In genomic region chr13:100195421-100195820, GRCm38 (mm10) we compare ENCODE assay signal across 21 mouse cellular contexts. TPM values are rescaled to one million over a fixed set of nuclear protein-coding genes. Genes with fewer than 3 reads are reported as not detected.
"Had no signal": no experiment of that assay in that cellular context is flagged by ENCODE, and none has a peak within 500 bp of the region (broad histone marks: within the 10 kb centered on the region; RNA-seq: fewer than 3 reads in every experiment).

No protein-coding gene starts in this region.

- ATAC-seq: hindbrain, embryonic 16.5 days; inflammation-experienced regulatory T-cells, adult 6 months; intestine, embryonic 15.5 days; intestine, postnatal 0 days had no signal

- H3K27ac ChIP-seq: heart, adult 2 months; heart, embryonic 13.5 days; heart, embryonic 15.5 days; hindbrain, embryonic 14.5 days; intestine, embryonic 15.5 days; layer of hippocampus, adult 2 months; left cerebral cortex, adult 2 months; limb, embryonic 10.5 days; limb, embryonic 12.5 days had no signal

- H3K4me2 ChIP-seq: heart, embryonic 11.5 days; heart, embryonic 13.5 days; heart, embryonic 15.5 days; hindbrain, embryonic 14.5 days; intestine, embryonic 15.5 days; limb, embryonic 12.5 days had no signal

- DNase-seq: gastrocnemius, postnatal 14 days; gastrocnemius, postnatal 36 days; heart, adult 11 months; heart, adult 2 months; heart, postnatal 14 days; heart, postnatal 36 days; kidney, adult 18-20 months; kidney, adult 8-10 months; liver had no signal

- H3K27me3 ChIP-seq: heart, embryonic 13.5 days; heart, embryonic 15.5 days; intestine, embryonic 15.5 days; limb, embryonic 12.5 days had no signal

- H3K36me3 ChIP-seq: heart, embryonic 13.5 days; heart, embryonic 15.5 days; intestine, embryonic 15.5 days; limb, embryonic 10.5 days; limb, embryonic 12.5 days had no signal

- H3K9me3 ChIP-seq: heart, embryonic 13.5 days; heart, embryonic 15.5 days; intestine, embryonic 15.5 days; limb, embryonic 10.5 days; limb, embryonic 12.5 days had no signal

- H3K9ac ChIP-seq: heart, embryonic 13.5 days; heart, embryonic 15.5 days; hindbrain, embryonic 14.5 days; intestine, embryonic 15.5 days; limb, embryonic 12.5 days had no signal

- H3K4me1 ChIP-seq: heart, embryonic 13.5 days; heart, embryonic 15.5 days; intestine, embryonic 15.5 days; limb, embryonic 10.5 days; limb, embryonic 12.5 days had no signal

- H3K4me3 ChIP-seq: heart, adult 2 months; heart, embryonic 13.5 days; heart, embryonic 15.5 days; intestine, embryonic 15.5 days; layer of hippocampus, adult 2 months; left cerebral cortex, adult 2 months; limb, embryonic 10.5 days; limb, embryonic 12.5 days had no signal

RNA-seq across cellular contexts. Expression of gene Naip5, which starts 50.7 kb away (rescaled TPM):
- polyA plus RNA-seq: limb, embryonic 12.5 days had no signal
